36 mouse cellular contexts compared by ENCODE assay signal in genomic region chr8:45341630-45342628, GRCm38 (mm10). TPM values are rescaled to one million over a fixed set of nuclear protein-coding genes. Genes with fewer than 3 reads are reported as not detected.
DNase-seq lines count a peak whose midpoint lies in the region; ATAC-seq and TF ChIP-seq lines count a peak whose summit lies in the region.
"Had no signal": no experiment of that assay in that cellular context is flagged by ENCODE, and none has a peak within 500 bp of the region (broad histone marks: within the 10 kb centered on the region; RNA-seq: fewer than 3 reads in every experiment).

No protein-coding gene starts in this region.

- H3K36me3 ChIP-seq in liver, adult 2 months (ENCODE audit: control insufficient read depth, insufficient read depth, low read length), result peaks cover 33% of the 10 kb centered on the region
- H3K36me3 ChIP-seq in liver, embryonic 12.5 days, result no peaks in the 10 kb centered on the region
- no peaks in the 10 kb centered on the region for H3K36me3 ChIP-seq in small intestine, adult 2 months (ENCODE audit: control insufficient read depth, insufficient read depth, low read length)
- H3K36me3 ChIP-seq: forebrain, embryonic 15.5 days; G1E had no signal

- peak overlapping the region; percentile 95 for H3K27ac ChIP-seq in liver, adult 2 months (replicated peaks; ENCODE audit: insufficient read depth, low read depth, low read length)
- peak overlapping the region; percentile 65 for H3K27ac ChIP-seq in liver, embryonic 12.5 days
- peak overlapping the region; percentile 47 for H3K27ac ChIP-seq in small intestine, adult 2 months (ENCODE audit: insufficient read depth, low read depth, low read length)
- H3K27ac ChIP-seq: embryonic facial prominence, embryonic 12.5 days; forebrain, embryonic 15.5 days; gastrocnemius, adult 2 months; hindbrain, embryonic 10.5 days; hindbrain, embryonic 15.5 days; kidney, embryonic 15.5 days; layer of hippocampus, adult 2 months; neural tube, embryonic 15.5 days had no signal

- TF ChIP-seq POLR2A in liver, adult 2 months (IDR thresholded peaks at IDR 0.05; ENCODE audit: extremely low read depth, insufficient read depth, low read length), result no peak
- no peak for TF ChIP-seq POLR2A in small intestine, adult 2 months (IDR thresholded peaks at IDR 0.05; ENCODE audit: low read depth, low read length)

- H3K9me3 ChIP-seq in liver, embryonic 12.5 days (replicated peaks), result no peaks in the 10 kb centered on the region
- H3K9me3 ChIP-seq: embryonic facial prominence, embryonic 12.5 days; forebrain, embryonic 15.5 days; hindbrain, embryonic 10.5 days; hindbrain, embryonic 15.5 days; kidney, embryonic 15.5 days; neural tube, embryonic 15.5 days had no signal

- H3K9ac ChIP-seq in liver, adult 2 months (ENCODE audit: low read depth, low read length), result peak overlapping the region; percentile 48
- H3K9ac ChIP-seq in liver, embryonic 12.5 days, result no peak overlapping the region
- H3K9ac ChIP-seq: embryonic facial prominence, embryonic 12.5 days; forebrain, embryonic 15.5 days; hindbrain, embryonic 15.5 days; kidney, embryonic 15.5 days; lung, embryonic 14.5 days; neural tube, embryonic 15.5 days had no signal

- H3K79me2 ChIP-seq in liver, adult 2 months (ENCODE audit: control insufficient read depth, insufficient read depth, low read length), result no peaks in the 10 kb centered on the region; the same call in 1 of the 2 replicates

- no peak for TF ChIP-seq CTCF in liver, adult 2 months (IDR thresholded peaks at IDR 0.05; ENCODE audit: low read depth, low read length)
- TF ChIP-seq CTCF in small intestine, adult 2 months (IDR thresholded peaks at IDR 0.05; ENCODE audit: extremely low read depth, insufficient read length, insufficient replicate concordance, low read depth, low read length), result no peak

- ATAC-seq in liver, embryonic 12.5 days, result peak; percentile 51; the same call in 1 of the 2 replicates
- ATAC-seq: forebrain, embryonic 15.5 days had no signal

- DNase-seq in liver, adult 2 months (ENCODE audit: extremely low read depth, low read depth, low spot score), result peak; percentile 87
- no peak for DNase-seq in liver
- peak; percentile 59 for DNase-seq in yolk sac, embryonic 10.5 days (ENCODE audit: low spot score)
- DNase-seq in left cerebral cortex, postnatal 25 days (ENCODE audit: low spot score in 2 of 2), result no peak
- no peak for DNase-seq in right cerebral cortex, postnatal 4 days
- no peak for DNase-seq in spleen, postnatal 10 days (ENCODE audit: low spot score in 2 of 2)
- DNase-seq: adrenal gland, adult 8-10 months; cerebellum, adult 2 months; cerebellum, postnatal 25 days; embryo, embryonic 11 days; gastrocnemius, adult 2 months; gastrocnemius, postnatal 36 days; heart, postnatal 14 days; kidney, adult 18-20 months; kidney, postnatal 36 days; left cerebral cortex, postnatal 4 days; lung, embryonic 14.5 days; lung, postnatal 14 days; midbrain, embryonic 14.5 days; right cerebral cortex, adult 18-20 months; thymus, postnatal 4 days had no signal

- H3K4me1 ChIP-seq in liver, adult 2 months (ENCODE audit: control insufficient read depth, insufficient read depth, low read length), result peaks cover 10% of the 10 kb centered on the region
- H3K4me1 ChIP-seq in liver, embryonic 12.5 days, result no peaks in the 10 kb centered on the region
- peaks cover 10% of the 10 kb centered on the region for H3K4me1 ChIP-seq in small intestine, adult 2 months (ENCODE audit: control insufficient read depth, insufficient read depth, insufficient read length, low read length)
- H3K4me1 ChIP-seq: embryonic facial prominence, embryonic 12.5 days; forebrain, embryonic 15.5 days; hindbrain, embryonic 10.5 days; hindbrain, embryonic 15.5 days; kidney, embryonic 15.5 days; neural tube, embryonic 15.5 days had no signal

- intact Hi-C loops in left cerebral cortex, postnatal 25 days (cut with DNase I), result no loop called here

- no peak overlapping the region for H3K4me2 ChIP-seq in liver, embryonic 12.5 days
- H3K4me2 ChIP-seq: embryonic facial prominence, embryonic 12.5 days; forebrain, embryonic 15.5 days; hindbrain, embryonic 15.5 days; kidney, embryonic 15.5 days; lung, embryonic 14.5 days; neural tube, embryonic 15.5 days had no signal

- no peaks in the 10 kb centered on the region for H3K27me3 ChIP-seq in liver, adult 2 months (ENCODE audit: control insufficient read depth, insufficient read depth, low read length)
- no peaks in the 10 kb centered on the region for H3K27me3 ChIP-seq in liver, embryonic 12.5 days (replicated peaks)
- H3K27me3 ChIP-seq in small intestine, adult 2 months (ENCODE audit: control insufficient read depth, insufficient read depth, low read length), result no peaks in the 10 kb centered on the region
- H3K27me3 ChIP-seq: embryonic facial prominence, embryonic 12.5 days; forebrain, embryonic 15.5 days; hindbrain, embryonic 15.5 days; kidney, embryonic 15.5 days; neural tube, embryonic 15.5 days had no signal

- WGBS in liver, adult 2 months, result 35% methylated on average over 12 of the region's 12 CpGs
- WGBS in liver, embryonic 12.5 days (ENCODE audit: insufficient replicate concordance), result 71% methylated on average over 12 of the region's 12 CpGs
- 29% methylated on average over 12 of the region's 12 CpGs for WGBS in small intestine, adult 2 months

- no peak overlapping the region for H3K4me3 ChIP-seq in liver, adult 2 months (ENCODE audit: insufficient read depth, low read depth, low read length)
- no peak overlapping the region for H3K4me3 ChIP-seq in liver, embryonic 12.5 days
- H3K4me3 ChIP-seq in small intestine, adult 2 months (ENCODE audit: low read depth, low read length), result no peak overlapping the region
- H3K4me3 ChIP-seq: embryonic facial prominence, embryonic 12.5 days; forebrain, embryonic 15.5 days; gastrocnemius, adult 2 months; hindbrain, embryonic 10.5 days; hindbrain, embryonic 15.5 days; kidney, embryonic 15.5 days; layer of hippocampus, adult 2 months; neural tube, embryonic 15.5 days had no signal

RNA-seq across cellular contexts. Expression of gene Cyp4v3, which starts 8.9 kb away (rescaled TPM):
- total RNA-seq in liver, adult 2 months (2014; rRNA removed), result 170 and 235 TPM in 2 replicates
- polyA plus RNA-seq in liver, adult 2 months (2012; rRNA removed), result 60.2 and 66.1 TPM in 2 replicates
- 1.7 and 1.8 TPM in 2 replicates for polyA plus RNA-seq in liver, embryonic 12.5 days (2016; fragmentation: Nextera tagmentation; extraction: Ambion mirVana)
- polyA plus RNA-seq in small intestine, adult 2 months (2012; rRNA removed), result 6.4 and 37.4 TPM in 2 replicates
- total RNA-seq in left cerebral cortex, postnatal 25 days (2021), result 1 to 10 TPM; 5.1 to 5.7 TPM
- polyA plus RNA-seq: G1E had no signal

RNA-seq across cellular contexts. Expression of gene Gm45753, which starts 33.7 kb away (rescaled TPM):
- 0.37 and 1.3 TPM in 2 replicates for total RNA-seq in liver, adult 2 months (2014; rRNA removed)
- 0.21 and 0.24 TPM in 2 replicates for polyA plus RNA-seq in liver, adult 2 months (2012; rRNA removed)
- polyA plus RNA-seq in liver, embryonic 12.5 days (2016; fragmentation: Nextera tagmentation; extraction: Ambion mirVana), result 1.3 and 1.8 TPM in 2 replicates
- not detected in 2 replicates for polyA plus RNA-seq in small intestine, adult 2 months (2012; rRNA removed)
- not detected for total RNA-seq in left cerebral cortex, postnatal 25 days (2021)
- total RNA-seq: G1E; gastrocnemius, adult 2 months; gastrocnemius, postnatal 36 days; heart, adult 8-10 months; heart, postnatal 14 days; layer of hippocampus, adult 2 months; layer of hippocampus, postnatal 14 days; left cerebral cortex, postnatal 4 days had no signal
- polyA plus RNA-seq: cerebellum, adult 2 months; embryonic facial prominence, embryonic 12.5 days; forebrain, embryonic 15.5 days; G1E; heart, embryonic 14.5 days; hindbrain, embryonic 10.5 days; hindbrain, embryonic 15.5 days; limb, embryonic 14.5 days; lung, embryonic 14.5 days; midbrain, embryonic 14.5 days; neural tube, embryonic 15.5 days; thymus, postnatal 0 days had no signal

RNA-seq across cellular contexts. Expression of gene Fam149a, which starts 40.2 kb away (rescaled TPM):
- 8.3 and 8.7 TPM in 2 replicates for total RNA-seq in liver, adult 2 months (2014; rRNA removed)
- polyA plus RNA-seq in liver, adult 2 months (2012; rRNA removed), result 10.7 and 11.1 TPM in 2 replicates
- 3.0 and 3.2 TPM in 2 replicates for polyA plus RNA-seq in liver, embryonic 12.5 days (2016; fragmentation: Nextera tagmentation; extraction: Ambion mirVana)
- polyA plus RNA-seq in small intestine, adult 2 months (2012; rRNA removed), result 1.7 and 3.1 TPM in 2 replicates
- 10 to 100 TPM; 21.6 to 23.6 TPM for total RNA-seq in left cerebral cortex, postnatal 25 days (2021)
- polyA plus RNA-seq: G1E had no signal

RNA-seq across cellular contexts. Expression of gene Klkb1, which starts 47.3 kb away (rescaled TPM):
- total RNA-seq in liver, adult 2 months (2014; rRNA removed), result 205 and 206 TPM in 2 replicates
- 62.6 and 67.7 TPM in 2 replicates for polyA plus RNA-seq in liver, adult 2 months (2012; rRNA removed)
- 0.81 and 0.91 TPM in 2 replicates for polyA plus RNA-seq in liver, embryonic 12.5 days (2016; fragmentation: Nextera tagmentation; extraction: Ambion mirVana)
- 0.01 and 0.25 TPM in 2 replicates for polyA plus RNA-seq in small intestine, adult 2 months (2012; rRNA removed)
- total RNA-seq in left cerebral cortex, postnatal 25 days (2021), result not detected
- total RNA-seq: gastrocnemius, adult 2 months; gastrocnemius, postnatal 36 days; heart, adult 8-10 months; heart, postnatal 14 days; layer of hippocampus, adult 2 months; layer of hippocampus, postnatal 14 days had no signal
- polyA plus RNA-seq: forebrain, embryonic 15.5 days; G1E; heart, embryonic 14.5 days; hindbrain, embryonic 10.5 days; lung, embryonic 14.5 days; midbrain, embryonic 14.5 days; thymus, postnatal 0 days had no signal

Comparison
In these comparisons a context has a peak if more than half of its experiments do, and no peak if none do; other contexts are left out.
1. DNase-seq: peak in liver, adult 2 months (single experiment) and yolk sac, embryonic 10.5 days (single experiment); none in liver (single experiment), left cerebral cortex, postnatal 25 days (0 of 2), right cerebral cortex, postnatal 4 days (single experiment) and spleen, postnatal 10 days (0 of 2).
2. Peak in every context shown above with its lines, with median percentiles within 50 percentile points of each other: H3K27ac ChIP-seq.